Mouse (Mus musculus) midbrain, embryonic 16.5 days (tissue): Measurements from ENCODE around the gene Flywch1. TPM values are rescaled to one million over a fixed set of nuclear protein-coding genes. Genes with fewer than 3 reads are reported as not detected.

Experiments used
- ATAC-seq: fragments of 200-750 bp; cut with Nextera tagmentation; 2 replicates; pipeline ENCODE4 v1.8.0; 2017; ENCODE audit warnings: moderate TSS enrichment
- H3K27ac ChIP-seq: fragments of 300-500 bp; sonication (generic); 2 replicates; pipeline ENCODE4 v1.5.1; 2014; ENCODE audit warnings: mild to moderate bottlenecking, low read length, mixed read lengths
- H3K27me3 ChIP-seq: fragments of 300-500 bp; sonication (generic); 2 replicates; pipeline ENCODE4 v1.6.1; 2014; ENCODE audit warnings: low read depth, low read length, mixed read lengths; ENCODE audit not compliant: control insufficient read depth, insufficient read depth
- H3K36me3 ChIP-seq: fragments of 300-500 bp; sonication (generic); 2 replicates; pipeline ENCODE4 v1.6.1; 2014; ENCODE audit warnings: mild to moderate bottlenecking, low read length, moderate library complexity, mixed read lengths; ENCODE audit not compliant: control insufficient read depth, insufficient read depth
- H3K4me1 ChIP-seq: fragments of 300-500 bp; sonication (generic); 2 replicates; pipeline ENCODE4 v1.6.1; 2014; ENCODE audit warnings: mild to moderate bottlenecking, low read length, mixed read lengths; ENCODE audit not compliant: control insufficient read depth, insufficient read depth
- H3K4me2 ChIP-seq: fragments of 300-500 bp; sonication (generic); 2 replicates; pipeline ENCODE4 v1.6.1; 2014; ENCODE audit warnings: mild to moderate bottlenecking, low read length, mixed read lengths
- H3K4me3 ChIP-seq: fragments of 300-500 bp; sonication (generic); 2 replicates; pipeline ENCODE4 v1.5.1; 2014; ENCODE audit warnings: low read depth, mild to moderate bottlenecking, low read length, moderate library complexity, mixed read lengths
- H3K9ac ChIP-seq: fragments of 300-500 bp; sonication (generic); 2 replicates; pipeline ENCODE4 v1.6.1; 2014; ENCODE audit warnings: low read depth, low read length, mixed read lengths
- H3K9me3 ChIP-seq: fragments of 300-500 bp; sonication (generic); replicated peaks from 2 replicates; pipeline ENCODE4 v1.6.1; 2014; ENCODE audit warnings: mild to moderate bottlenecking, low read length, mixed read lengths; ENCODE audit not compliant: control insufficient read depth, poor library complexity, severe bottlenecking
- WGBS: fragments of 180-500 bp; shearing (Covaris S2); extraction: QIAGEN DNeasy Blood & Tissue Kit; methylation state at CpG from one replicate; pipeline ENCODE4 v1.1.7; 2014; 5-methylcytosine and 5-hydroxymethylcytosine counted together
- polyA plus RNA-seq: library from polyadenylated mRNA; unstranded; fragments of >200 nt; fragmentation: Nextera tagmentation; extraction: Ambion mirVana; gene quantifications from 2 replicates; pipeline ENCODE4 v1.2.1, GENCODE M21; 2015

Flywch1 gene
- 205 and 220 TPM in 2 replicates for polyA plus RNA-seq

DNA sequence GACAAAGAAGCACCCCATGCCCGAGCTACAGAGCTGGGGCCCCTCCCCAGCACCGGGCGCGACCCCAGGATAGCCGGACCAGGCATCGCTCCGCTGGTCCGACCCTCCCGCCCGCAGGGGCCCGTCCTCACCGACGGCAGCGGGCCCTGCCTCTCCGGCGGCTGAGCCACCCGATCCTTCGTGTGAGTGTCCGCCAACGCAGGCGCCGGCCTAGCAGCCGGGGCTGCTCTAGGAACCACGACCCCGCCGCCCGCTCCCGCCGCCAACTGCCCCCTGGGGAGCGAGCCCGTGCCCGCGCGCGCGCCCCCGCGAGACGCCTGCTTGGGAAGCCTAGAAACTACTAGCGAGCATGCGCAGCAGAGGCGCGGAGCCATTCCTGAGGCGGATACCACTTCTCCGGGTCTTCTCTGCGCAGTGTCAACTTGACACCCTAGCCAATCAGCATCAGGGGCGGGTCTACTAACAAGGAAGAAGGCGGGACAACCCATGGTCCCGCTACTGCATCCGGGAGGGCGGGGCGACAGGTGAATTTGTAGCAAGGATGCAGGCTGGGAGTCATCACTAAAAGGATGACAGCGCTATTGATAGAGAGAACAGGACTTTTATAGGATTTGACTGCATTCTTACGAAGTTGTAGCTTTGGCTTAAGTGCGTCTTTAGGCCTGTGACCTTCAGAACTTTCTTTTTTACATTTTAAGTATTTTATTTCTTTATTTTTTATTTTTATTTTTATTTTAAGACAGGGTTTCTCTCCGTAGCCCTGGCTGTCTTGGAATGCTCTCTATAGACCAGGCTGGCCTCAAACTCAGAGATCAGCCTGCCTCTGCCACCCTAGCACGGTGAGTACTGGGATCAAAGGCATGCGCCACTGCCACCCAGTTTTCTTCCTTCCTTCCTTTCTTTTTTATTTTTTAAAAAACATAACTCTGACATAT, at the start of gene Flywch1:
Flywch1 (minus strand) TSS at position 319 of the 935 bp plus-strand sequence.
- WGBS: 3% methylated on average over 47 of the region's 58 CpGs
- H3K4me1 ChIP-seq: peaks cover 19% of the 10 kb centered on the region
- H3K27me3 ChIP-seq: no peaks in the 10 kb centered on the region
- peak within 1 kb of the TSS; percentile 91 for H3K4me3 ChIP-seq
- peak within 1 kb of the TSS; percentile 83 for H3K4me2 ChIP-seq
- H3K9me3 ChIP-seq: no peaks in the 10 kb centered on the region
- H3K36me3 ChIP-seq: no peaks in the 10 kb centered on the region
- peak within 1 kb of the TSS; percentile 99 for H3K9ac ChIP-seq
- H3K27ac ChIP-seq: peak within 1 kb of the TSS; percentile 94
- ATAC-seq: peak; percentile 98

DNA sequence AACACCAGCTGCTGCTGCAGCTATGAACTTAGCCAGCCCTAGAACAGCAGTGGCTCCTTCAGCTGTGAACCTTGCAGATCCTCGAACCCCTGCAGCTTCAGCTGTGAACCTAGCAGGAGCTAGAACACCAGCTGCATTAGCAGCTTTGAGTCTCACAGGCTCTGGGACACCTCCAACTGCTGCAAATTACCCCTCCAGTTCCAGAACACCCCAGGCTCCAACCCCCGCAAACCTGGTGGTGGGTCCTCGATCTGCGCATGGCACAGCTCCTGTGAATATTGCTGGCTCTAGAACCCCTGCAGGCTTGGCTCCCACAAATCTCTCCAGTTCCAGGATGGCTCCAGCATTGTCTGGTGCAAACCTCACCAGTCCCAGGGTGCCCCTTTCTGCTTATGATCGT, 49.3 kb upstream of the Flywch1 start:
- no peaks in the 10 kb centered on the region for H3K27me3 ChIP-seq
- peaks cover 83% of the 10 kb centered on the region for H3K36me3 ChIP-seq
- ATAC-seq: no peak
- WGBS: 94% methylated on average over 5 of the region's 5 CpGs
- no peak overlapping the region for H3K4me3 ChIP-seq
- no peak overlapping the region for H3K27ac ChIP-seq
- H3K9ac ChIP-seq: no peak overlapping the region
- no peak overlapping the region for H3K4me2 ChIP-seq
- peaks cover 17% of the 10 kb centered on the region; the same call in 1 of the 2 replicates for H3K9me3 ChIP-seq
- no peaks in the 10 kb centered on the region for H3K4me1 ChIP-seq

DNA sequence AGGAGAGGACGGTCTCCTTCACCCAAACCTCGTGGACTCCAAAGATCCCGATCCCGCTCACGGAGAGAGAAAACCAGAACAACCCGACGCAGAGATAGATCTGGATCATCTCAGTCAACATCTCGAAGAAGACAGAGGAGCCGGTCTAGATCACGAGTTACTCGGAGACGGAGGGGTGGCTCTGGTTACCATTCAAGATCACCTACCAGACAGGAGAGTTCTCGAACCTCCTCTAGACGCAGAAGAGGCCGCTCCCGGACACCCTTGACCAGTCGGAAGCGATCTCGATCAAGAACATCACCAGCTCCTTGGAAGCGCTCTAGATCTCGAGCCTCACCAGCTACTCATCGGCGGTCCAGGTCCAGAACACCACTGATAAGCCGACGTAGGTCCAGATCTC, 47.8 kb upstream of the Flywch1 start:
- peaks cover 82% of the 10 kb centered on the region for H3K36me3 ChIP-seq
- no peaks in the 10 kb centered on the region for H3K4me1 ChIP-seq
- no peak overlapping the region for H3K27ac ChIP-seq
- H3K9ac ChIP-seq: no peak overlapping the region
- no peak for ATAC-seq
- H3K4me3 ChIP-seq: no peak overlapping the region
- H3K4me2 ChIP-seq: no peak overlapping the region
- peaks cover 17% of the 10 kb centered on the region; the same call in 1 of the 2 replicates for H3K9me3 ChIP-seq
- no peaks in the 10 kb centered on the region for H3K27me3 ChIP-seq
- 97% methylated on average over 25 of the region's 25 CpGs for WGBS

DNA sequence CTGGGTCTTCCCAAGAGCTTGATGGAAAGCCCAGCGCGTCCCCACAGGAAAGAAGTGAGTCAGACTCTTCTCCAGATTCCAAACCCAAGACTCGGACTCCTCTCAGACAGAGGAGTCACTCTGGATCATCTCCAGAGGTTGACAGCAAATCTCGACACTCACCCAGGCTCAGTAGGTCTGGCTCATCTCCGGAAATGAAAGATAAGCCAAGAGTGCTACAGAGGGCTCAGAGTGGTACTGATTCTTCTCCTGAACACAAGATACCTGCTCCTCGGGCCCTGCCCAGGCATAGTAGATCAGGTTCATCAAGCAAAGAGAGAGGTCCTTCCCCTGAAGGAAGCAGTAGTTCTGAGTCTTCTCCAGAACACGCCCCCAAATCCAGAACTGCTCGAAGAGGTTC, 47.2 kb upstream of the Flywch1 start:
- ATAC-seq: no peak
- WGBS: 99% methylated on average over 8 of the region's 8 CpGs
- no peak overlapping the region for H3K4me2 ChIP-seq

DNA sequence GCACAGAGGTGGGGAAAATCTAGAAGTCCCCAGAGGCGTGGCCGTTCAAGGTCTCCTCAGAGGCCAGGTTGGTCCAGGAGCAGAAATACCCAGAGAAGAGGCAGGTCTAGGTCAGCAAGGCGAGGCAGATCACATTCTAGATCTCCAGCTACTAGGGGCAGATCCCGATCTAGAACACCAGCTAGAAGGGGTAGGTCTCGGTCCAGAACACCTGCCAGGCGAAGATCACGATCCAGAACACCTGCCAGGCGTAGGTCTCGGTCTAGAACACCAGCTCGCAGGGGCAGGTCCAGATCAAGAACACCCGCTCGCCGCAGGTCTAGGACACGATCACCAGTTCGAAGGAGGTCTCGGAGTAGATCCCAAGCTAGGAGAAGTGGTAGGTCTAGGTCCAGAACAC, 44.2 kb upstream of the Flywch1 start:
- Histone ChIP-seq H3K27me3 (no peaks in the 10 kb centered on the region), H3K36me3 (peaks cover 80% of the 10 kb centered on the region), H3K4me3 (no peak overlapping the region), H3K4me2 (no peak overlapping the region), H3K27ac (no peak overlapping the region), H3K4me1 (no peaks in the 10 kb centered on the region), H3K9me3 (peaks cover 17% of the 10 kb centered on the region; the same call in 1 of the 2 replicates), H3K9ac (no peak overlapping the region)
- 98% methylated on average over 16 of the region's 16 CpGs for WGBS
- ATAC-seq: no peak

More for the DNA sequence above, 47.2 kb upstream of the Flywch1 start:
- Histone ChIP-seq H3K4me3 (no peak overlapping the region), H3K27ac (no peak overlapping the region), H3K9ac (no peak overlapping the region), H3K36me3 (peaks cover 88% of the 10 kb centered on the region), H3K4me1 (no peaks in the 10 kb centered on the region), H3K27me3 (no peaks in the 10 kb centered on the region), H3K9me3 (peaks cover 17% of the 10 kb centered on the region; the same call in 1 of the 2 replicates)

DNA sequence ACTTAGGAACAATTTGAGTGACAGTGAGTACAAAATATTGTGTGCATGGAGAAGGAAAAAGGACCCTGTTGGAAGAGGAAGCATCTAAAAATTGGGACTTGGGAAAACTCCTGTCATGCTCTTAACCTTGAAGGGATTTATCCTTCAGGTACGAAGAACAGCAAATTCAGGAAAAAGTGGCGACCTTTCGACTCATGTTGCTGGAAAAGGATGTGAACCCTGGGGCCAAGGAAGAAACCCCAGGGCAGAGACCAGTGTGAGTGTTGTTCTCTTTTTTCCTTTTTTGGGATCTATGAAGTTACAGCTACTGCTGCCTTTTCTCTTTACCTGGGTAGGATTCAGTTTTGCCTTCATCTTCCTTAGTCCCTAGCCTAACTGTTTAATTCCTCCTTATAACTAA, 36.5 kb upstream of the Flywch1 start:
- Histone ChIP-seq H3K4me1 (peaks cover 28% of the 10 kb centered on the region), H3K4me2 (no peak overlapping the region), H3K4me3 (no peak overlapping the region), H3K9ac (no peak overlapping the region), H3K27ac (no peak overlapping the region), H3K27me3 (no peaks in the 10 kb centered on the region), H3K36me3 (peaks cover 34% of the 10 kb centered on the region), H3K9me3 (no peaks in the 10 kb centered on the region)
- WGBS: 94% methylated on average over 3 of the region's 3 CpGs
- no peak for ATAC-seq

DNA sequence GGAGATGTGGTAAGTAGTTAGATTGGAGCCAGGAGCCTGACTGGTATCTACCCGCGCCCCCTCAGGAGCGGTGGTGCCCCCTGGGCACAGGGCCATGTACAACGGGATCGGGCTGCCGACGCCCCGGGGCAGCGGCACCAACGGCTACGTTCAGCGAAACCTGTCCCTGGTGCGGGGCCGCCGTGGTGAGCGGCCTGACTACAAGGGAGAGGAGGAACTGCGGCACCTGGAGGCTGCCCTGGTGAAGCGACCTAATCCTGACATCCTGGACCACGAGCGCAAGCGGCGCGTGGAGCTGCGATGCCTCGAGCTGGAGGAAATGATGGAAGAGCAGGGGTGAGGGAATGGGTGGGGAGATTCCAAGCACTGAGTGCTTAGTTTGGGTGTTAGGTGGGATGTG, 35.5 kb upstream of the Flywch1 start:
- no peak overlapping the region for H3K9ac ChIP-seq
- ATAC-seq: no peak
- no peak overlapping the region for H3K4me3 ChIP-seq
- no peak overlapping the region; the same call in 1 of the 2 replicates for H3K4me2 ChIP-seq
- H3K36me3 ChIP-seq: peaks cover 27% of the 10 kb centered on the region
- 80% methylated on average over 25 of the region's 25 CpGs for WGBS
- H3K27me3 ChIP-seq: no peaks in the 10 kb centered on the region
- H3K27ac ChIP-seq: no peak overlapping the region
- no peaks in the 10 kb centered on the region for H3K9me3 ChIP-seq
- H3K4me1 ChIP-seq: peaks cover 28% of the 10 kb centered on the region

DNA sequence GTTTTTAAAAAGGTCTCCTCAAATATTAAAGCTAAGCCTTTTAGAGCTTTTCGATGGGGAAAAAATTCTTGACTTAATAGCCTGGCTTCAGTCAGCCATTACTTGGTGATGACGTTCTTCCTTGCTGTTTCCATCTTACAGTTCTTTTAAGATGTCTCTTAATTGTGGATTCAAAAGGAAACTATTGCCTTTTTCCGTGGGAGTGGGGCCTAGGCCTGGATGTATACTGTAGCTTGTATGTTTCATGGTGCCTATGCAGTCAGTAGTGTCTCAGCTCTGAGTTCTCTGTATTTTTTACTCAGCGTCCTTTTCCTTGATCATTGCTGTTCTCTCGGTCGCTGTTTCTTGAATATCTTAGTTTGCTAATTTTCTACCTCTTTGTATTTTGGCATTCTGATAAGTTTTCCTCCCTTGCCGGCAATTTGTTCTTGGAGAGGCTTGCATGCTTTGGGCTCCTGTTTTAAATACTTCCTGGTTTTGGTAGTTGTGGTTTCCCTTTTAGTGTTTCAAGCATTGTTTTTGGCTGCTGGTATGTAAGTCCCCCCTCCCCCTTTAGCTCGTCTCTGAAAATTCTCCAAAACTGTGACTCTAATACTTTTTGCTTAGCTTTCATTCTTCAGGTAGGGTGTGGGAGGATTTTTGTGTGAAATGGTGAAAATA, 33.2 kb upstream of the Flywch1 start:
- Histone ChIP-seq H3K27me3 (no peaks in the 10 kb centered on the region), H3K4me3 (peak overlapping the region; percentile 83), H3K4me2 (peak overlapping the region; percentile 75), H3K9ac (peak overlapping the region; percentile 92), H3K4me1 (peaks cover 28% of the 10 kb centered on the region), H3K27ac (no peak overlapping the region), H3K9me3 (no peaks in the 10 kb centered on the region), H3K36me3 (peaks cover 12% of the 10 kb centered on the region; the same call in 1 of the 2 replicates)
- 4% methylated on average over 8 of the region's 8 CpGs for WGBS
- ATAC-seq: no peak
